Mouse (Mus musculus): ENCODE data around the gene Brk1.

Brk1 gene

GRCm38 (mm10) chr6:113604432-113605223 lies at the start of gene Brk1:
TSS of gene Brk1 (plus strand) at chr6:113604772.
- DNase-seq, result peak; percentile 94

GRCm38 (mm10) chr6:113559736-113560135 lies 44.8 kb upstream of the Brk1 start:
- DNase-seq, result no peak

DNA sequence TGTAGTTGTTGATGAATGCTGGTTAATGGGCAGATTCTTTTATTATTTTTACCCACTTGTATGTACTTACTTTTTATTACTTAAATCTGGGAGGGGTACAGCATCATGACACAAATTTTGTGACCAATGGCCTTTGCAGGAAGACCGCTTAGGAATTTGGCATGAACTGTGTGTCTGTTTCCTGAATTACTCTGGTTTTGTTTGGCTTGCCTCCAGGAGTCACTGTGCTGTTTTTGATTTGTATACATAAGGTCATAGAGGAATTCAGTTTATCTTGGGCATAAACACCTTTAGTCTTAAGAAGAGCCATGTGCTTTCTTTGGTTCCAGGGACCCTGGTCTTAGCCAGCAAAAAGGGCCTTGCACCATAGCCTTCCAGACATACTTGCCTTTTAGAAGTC lies 40.0 kb upstream of the Brk1 start:
- DNase-seq, result no peak

DNA sequence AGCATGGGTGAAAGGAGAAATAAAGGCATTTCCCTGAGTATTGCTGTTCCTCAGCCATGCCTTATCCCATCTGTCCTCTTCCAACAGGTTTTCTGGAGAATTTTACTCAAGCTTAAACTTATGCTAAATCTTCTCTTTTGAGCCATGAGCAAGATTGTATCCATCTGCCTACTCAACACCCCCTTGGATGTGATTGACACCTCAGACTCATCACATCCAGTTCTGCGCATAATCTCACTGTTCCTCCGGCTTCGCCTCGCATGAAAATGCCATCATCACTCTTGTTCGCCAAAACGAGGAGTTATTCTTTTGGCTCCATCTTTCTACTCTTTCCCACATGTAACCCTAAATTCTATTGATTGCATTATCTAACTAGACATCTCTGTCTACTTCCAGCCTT lies 28.5 kb upstream of the Brk1 start:
- DNase-seq, result no peak

- DNase-seq, result no peak
These were observed 25.3 kb upstream of the Brk1 start for GRCm38 (mm10) chr6:113579306-113579705.

DNA sequence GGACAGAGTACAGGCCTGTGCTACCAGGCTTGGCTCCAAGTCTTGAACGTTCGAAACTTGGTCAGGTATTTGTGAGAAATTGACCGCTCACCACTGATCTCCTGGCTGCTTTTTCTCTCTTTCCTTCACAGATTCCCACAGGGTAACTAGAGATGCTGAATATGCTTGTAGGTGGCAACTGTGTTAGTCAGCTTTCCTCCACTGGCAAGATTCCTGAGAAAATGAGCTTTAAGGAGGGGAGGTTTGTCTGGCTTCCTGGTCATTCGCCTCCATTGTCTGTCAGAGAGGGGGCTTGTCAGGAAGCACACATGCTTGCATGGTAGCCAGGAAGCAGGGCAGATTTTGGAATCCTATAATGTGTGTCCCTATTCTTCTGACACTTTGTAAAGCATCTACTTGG lies 21.5 kb upstream of the Brk1 start:
- no peak for DNase-seq

DNA sequence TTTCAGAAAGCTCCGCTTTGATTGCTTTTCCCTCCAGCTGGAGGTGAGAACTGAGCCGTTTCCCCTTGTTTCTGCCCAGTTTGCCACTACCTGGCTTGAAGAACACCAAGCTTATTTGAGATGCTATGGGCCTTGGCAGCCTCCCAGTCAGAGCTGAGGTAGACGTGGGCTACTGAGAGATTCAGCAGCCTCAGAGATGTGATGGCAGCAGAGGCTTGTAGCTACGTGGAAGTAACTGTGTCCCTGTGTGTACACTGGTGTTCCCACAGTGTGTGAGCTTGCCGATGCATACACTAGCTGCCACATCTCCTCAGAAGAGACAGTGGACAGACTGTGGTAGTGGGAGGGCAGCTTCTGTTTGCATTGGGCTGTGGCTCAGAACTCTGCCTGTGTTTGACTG lies 19.5 kb upstream of the Brk1 start:
- no peak for DNase-seq

GRCm38 (mm10) chr6:113586466-113587183 lies 17.9 kb upstream of the Brk1 start:
- no peak for DNase-seq

DNA sequence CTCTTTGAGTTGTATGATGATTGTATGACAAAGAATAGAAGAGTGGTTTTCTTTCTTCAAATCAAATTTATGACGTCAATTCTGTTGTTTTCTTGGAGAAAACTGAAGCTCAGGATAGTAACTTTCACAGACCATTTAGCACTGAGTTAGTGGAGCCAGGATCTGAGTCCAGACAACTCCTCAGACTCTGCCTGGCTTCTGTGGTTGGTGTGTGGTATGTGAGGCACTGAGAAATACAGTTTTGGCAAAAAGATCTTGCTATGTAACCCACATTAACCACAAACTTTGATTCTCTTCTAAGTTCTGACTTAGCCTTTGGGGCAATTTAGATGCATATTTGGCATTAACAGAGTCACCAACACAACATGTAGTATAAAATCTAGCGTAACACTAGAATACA lies 11.9 kb upstream of the Brk1 start:
- DNase-seq, result no peak

- DNase-seq, result no peak
These were observed 6.6 kb upstream of the Brk1 start for GRCm38 (mm10) chr6:113597945-113598344.

GRCm38 (mm10) chr6:113599833-113600232 lies 4.7 kb upstream of the Brk1 start:
- peak; percentile 22 for DNase-seq

- no peak for DNase-seq
These were observed 3.9 kb upstream of the Brk1 start, which contains the start of gene Fancd2os for GRCm38 (mm10) chr6:113600543-113601139. TSS of gene Fancd2os (minus strand) at chr6:113600715.

- DNase-seq, result no peak
These were observed 1.8 kb upstream of the Brk1 start for GRCm38 (mm10) chr6:113602821-113603220.

DNA sequence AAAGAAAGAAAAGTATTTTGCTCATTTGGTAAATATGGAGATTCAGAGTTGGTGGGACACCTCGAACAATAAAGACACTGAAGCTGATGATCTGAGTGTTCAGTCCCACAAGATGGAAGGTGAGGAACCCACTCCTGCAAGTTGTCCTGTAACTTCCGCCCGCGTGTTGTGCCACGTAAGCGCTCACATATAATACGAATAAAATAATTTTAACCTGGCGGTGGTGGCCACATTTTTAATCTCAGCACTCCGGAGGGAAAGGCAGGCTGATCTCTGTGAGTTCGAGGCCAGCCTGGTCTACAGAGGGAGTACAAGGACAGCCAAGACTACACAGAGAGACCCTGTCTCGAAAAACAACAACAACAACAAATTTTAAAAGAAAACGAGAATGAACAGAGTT lies 579 bp upstream of the Brk1 start:
- DNase-seq, result no peak

- no peak for DNase-seq
These were observed 613 bp downstream of the Brk1 start for GRCm38 (mm10) chr6:113605224-113605545.

DNA sequence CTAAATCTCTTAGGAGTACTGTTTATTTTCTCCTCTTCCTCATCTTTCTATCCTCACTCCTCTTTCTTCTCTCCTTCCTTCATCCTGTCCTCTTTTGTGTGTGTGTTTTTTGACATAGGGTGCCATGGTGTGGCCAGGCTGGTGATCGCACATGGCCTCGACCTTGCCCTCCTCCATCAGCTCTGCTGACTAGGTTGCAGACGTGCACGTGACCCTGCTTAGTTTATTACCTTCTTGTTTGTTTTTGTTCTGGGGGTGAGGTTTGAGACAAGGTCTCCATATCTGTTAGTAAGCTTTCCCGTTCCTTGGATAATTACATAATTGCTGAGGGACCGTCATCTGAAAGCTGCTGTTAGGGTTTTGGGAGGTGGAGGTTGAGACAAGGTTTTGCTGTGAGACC lies 4.3 kb downstream of the Brk1 start:
- no peak for DNase-seq

- no peak for DNase-seq
These were observed 4.7 kb downstream of the Brk1 start for GRCm38 (mm10) chr6:113609293-113609692.

GRCm38 (mm10) chr6:113612258-113612969 lies 7.8 kb downstream of the Brk1 start:
- no peak for DNase-seq

- no peak for DNase-seq
These were observed 9.6 kb downstream of the Brk1 start for GRCm38 (mm10) chr6:113614152-113614551.

DNA sequence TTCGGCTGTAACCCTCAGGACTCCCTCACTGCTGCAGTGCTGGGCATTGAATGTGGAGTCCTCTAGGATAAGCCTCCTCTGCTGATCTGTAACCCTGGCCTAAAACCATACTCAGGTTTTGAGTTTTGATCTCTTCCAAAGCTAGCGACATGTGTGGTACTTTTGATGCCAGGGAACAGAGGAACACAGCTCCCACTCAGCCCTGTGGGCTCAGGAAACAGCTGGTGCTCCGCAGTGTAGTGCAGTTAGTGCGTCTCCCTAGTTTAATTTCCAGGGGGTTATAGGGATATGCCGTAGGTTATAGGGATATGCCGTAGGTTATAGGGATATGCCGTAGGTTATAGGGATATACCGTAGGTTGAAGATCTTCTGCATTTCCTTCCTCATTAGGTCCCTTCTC lies 10.4 kb downstream of the Brk1 start:
- no peak for DNase-seq

DNA sequence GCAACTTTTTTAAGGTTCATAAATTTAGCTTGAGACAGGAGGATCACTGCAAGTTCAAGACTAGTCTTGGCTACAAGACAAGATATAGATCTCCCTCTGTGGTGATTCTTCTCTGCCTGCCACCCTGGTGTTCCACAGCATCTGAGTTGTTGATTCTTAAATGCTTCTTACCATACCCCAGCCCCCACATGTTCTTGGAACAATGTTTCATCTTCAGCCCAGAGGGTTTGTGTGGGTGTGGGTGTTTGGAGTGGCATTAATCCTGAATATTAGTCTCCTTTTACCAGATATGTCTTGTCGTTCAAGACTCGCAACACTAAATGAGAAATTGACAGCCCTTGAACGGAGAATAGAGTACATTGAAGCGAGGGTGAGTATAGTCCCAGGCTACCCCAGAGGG lies 10.9 kb downstream of the Brk1 start:
- DNase-seq, result no peak

DNA sequence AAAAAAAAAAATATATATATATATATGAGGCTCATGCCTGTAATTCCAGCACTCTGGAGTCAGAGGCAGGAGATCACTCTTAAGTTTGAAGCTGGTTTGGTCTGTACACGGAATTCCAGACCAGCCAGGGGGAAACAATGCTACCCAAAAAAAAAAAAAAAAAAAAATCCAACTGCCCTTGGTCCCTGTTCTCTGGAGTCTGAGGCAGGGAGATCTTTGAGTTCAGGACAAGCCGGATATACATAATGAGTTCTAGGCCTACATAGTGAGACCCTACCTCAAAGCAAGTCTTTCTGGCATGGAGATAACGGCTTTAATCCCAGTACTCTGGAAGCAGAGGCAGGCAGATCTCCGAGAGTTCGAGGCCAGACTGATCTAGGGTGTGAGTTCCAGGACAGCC lies 18.8 kb downstream of the Brk1 start:
- no peak for DNase-seq

- DNase-seq, result peak; percentile 82
These were observed 19.6 kb downstream of the Brk1 start, which contains the start of gene Vhl for GRCm38 (mm10) chr6:113623941-113624751. TSS of gene Vhl (plus strand) at chr6:113623959.
